Mouse (Mus musculus): Measurements from ENCODE around the gene Anp32e. TPM values are rescaled to one million over a fixed set of nuclear protein-coding genes. Genes with fewer than 3 reads are reported as not detected.

The Anp32e gene
- polyA plus RNA-seq (2016; fragmentation: Nextera tagmentation; extraction: Ambion mirVana), result 405 and 446 TPM in 2 replicates

DNA sequence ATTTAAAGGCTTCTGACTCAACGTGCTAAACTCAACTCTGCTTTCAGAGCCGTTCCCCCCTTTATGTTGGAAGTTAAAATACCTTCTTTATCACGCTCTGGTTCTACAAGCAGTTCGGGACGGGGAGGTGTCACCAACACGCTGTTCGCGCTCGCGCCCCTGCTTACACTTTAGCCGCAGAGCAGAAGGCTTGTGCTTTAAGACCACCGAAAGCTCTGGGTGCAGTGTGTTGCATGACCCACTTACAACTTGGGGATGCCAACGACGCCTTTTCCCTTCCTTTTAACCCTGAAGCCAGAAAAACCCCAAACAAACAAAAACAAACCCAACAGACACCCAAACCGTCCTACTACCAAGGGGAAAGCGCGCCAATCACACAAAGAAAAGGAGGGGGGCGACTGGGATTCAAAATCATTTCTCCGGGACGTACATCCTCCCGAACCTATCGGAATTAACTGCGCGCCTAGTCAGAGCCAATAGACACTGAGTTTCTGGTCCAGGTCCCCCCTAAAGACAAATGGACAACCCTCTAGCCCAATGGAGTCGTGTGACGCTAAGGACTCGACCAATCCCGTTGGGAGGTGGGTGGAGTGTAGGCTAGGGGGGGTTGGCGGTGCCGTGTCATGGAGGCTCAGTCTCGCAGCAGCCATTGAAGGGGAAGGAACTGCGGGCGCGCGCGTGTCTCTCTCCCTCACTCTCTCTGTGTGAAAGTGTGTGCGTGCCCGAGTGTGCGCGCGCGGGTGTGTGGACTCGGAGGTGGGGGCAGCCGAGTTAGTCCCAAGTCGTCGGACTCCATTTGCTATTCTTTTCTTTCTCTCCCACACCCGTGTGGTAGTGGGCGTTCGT is at the start of gene Anp32e:
Gene Anp32e (plus strand): TSS at position 589 of the 846 bp plus-strand sequence.
- H3K4me2 ChIP-seq, result peak within 1 kb of the TSS; percentile 69
- H3K9me3 ChIP-seq, result no peaks in the 10 kb centered on the region
- peak within 1 kb of the TSS; percentile 85 for H3K4me3 ChIP-seq (replicated peaks)
- peaks cover 8% of the 10 kb centered on the region for H3K36me3 ChIP-seq (replicated peaks)
- WGBS, result under 1% methylated on average over 47 of the region's 49 CpGs
- H3K9ac ChIP-seq, result peak within 1 kb of the TSS; percentile 98
- no peaks in the 10 kb centered on the region for H3K27me3 ChIP-seq
- peaks cover 24% of the 10 kb centered on the region for H3K4me1 ChIP-seq
- peak; percentile 100 for ATAC-seq (ENCODE audit: low FRiP score)
- peak within 1 kb of the TSS; percentile 91 for H3K27ac ChIP-seq

DNA sequence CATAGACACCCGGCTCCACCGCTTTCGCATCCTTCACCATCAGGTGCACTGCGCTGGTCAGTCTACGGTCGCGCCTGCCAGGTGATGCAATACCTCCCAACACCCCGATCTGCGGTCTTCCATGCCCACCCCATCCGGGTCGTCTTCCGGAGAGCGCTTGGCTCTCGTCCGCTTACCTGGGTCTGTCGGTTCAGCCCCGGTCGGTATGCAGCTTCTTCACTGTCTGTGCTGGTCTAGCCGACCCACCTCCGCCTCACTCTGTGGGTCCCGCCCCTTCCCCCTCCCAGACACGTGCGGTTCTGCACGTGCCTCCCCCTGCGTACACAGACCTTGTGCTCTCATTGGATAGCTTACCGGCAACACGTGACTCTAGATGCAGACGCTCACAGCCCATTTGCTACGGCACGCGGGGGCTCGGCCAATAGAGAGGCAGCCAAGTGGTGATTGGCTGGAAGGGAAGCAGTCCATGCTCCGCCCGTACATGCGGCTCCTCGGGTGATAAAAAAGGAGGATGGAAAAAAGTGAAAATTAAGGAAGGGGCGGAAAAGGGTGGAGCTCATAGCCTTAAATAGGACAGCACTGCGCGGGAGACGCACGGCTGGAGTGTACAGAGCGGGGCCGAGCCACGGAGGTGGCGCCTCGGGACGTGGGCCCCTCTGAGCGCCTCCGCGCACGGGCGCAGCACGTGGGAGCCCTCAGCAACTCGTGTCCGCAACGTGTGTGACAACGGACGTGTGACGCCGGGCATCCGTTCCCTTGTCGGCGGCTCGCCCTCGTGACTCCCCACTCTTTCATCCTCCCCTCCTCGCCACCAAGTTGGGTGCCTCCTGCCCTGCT is 46.8 kb upstream of the Anp32e start, which contains the start of gene Ciart:
Gene Ciart (minus strand): TSS at position 273 of the 837 bp plus-strand sequence.
- Histone ChIP-seq H3K4me2 (peak within 1 kb of the TSS; percentile 98), H3K36me3 (replicated peaks) (no peaks in the 10 kb centered on the region), H3K4me3 (replicated peaks) (peak within 1 kb of the TSS; percentile 52), H3K27ac (no peak within 1 kb of the TSS), H3K27me3 (peaks cover 15% of the 10 kb centered on the region; the same call in 1 of the 2 replicates), H3K4me1 (peaks cover 16% of the 10 kb centered on the region), H3K9me3 (no peaks in the 10 kb centered on the region), H3K9ac (peak within 1 kb of the TSS; percentile 47)
- ATAC-seq (ENCODE audit: low FRiP score), result peak; percentile 100
- under 1% methylated on average over 66 of the region's 66 CpGs for WGBS

DNA sequence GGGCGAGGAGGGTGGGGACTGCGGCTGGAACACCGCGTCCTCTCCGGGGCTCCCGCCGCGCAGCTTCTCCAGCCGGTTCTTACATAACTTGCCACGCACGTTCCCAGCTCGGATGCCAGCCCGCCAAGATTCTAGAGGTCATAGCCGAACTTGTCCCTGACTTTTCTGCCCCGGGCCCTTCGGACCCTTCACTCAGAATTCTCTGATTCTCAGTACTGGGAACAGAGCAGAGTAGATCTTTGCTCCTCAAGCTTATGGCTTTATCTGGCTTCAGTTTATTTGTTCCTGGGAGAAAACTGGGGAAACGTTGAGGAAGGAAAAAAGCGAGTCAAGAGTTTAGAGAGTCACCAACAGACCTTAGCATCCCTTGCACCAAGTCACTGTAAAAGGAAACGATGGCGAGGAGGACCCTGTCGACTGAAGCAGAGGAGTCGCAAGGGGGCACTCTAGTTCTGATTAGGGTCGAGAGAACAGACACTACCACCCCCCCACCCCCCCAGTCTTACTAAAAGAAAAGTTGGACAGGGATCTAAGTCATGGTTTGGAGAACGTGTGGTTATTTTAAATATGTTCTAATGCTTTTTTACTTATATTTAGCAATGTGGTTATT is 46.1 kb upstream of the Anp32e start:
- Histone ChIP-seq H3K9me3 (no peaks in the 10 kb centered on the region), H3K27ac (no peak overlapping the region), H3K4me3 (replicated peaks) (peak overlapping the region; percentile 52), H3K27me3 (peaks cover 15% of the 10 kb centered on the region; the same call in 1 of the 2 replicates), H3K36me3 (replicated peaks) (no peaks in the 10 kb centered on the region), H3K4me2 (peak overlapping the region; percentile 98), H3K4me1 (peaks cover 16% of the 10 kb centered on the region), H3K9ac (peak overlapping the region; percentile 47)
- WGBS, result 3% methylated on average over 24 of the region's 24 CpGs
- ATAC-seq (ENCODE audit: low FRiP score), result no peak

DNA sequence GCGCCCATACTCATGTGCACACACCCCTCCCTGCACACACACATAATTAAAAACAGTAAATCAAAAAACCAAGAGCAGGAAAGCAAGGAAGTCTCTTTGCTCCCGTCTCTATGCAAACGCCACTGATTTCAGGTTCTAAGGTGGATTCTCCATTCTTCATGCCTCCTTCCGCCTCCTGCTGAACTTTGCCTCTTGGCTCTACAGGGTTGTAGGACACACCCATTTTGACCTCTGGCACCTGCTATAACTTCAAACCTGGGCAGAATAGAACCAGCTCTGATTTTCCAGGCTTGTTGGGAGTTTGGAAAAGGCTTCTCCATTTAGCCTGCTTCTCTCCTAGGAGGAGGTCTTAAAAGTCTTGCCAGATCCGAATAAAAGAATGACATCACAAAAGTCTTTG is 44.6 kb upstream of the Anp32e start:
- H3K4me1 ChIP-seq, result peaks cover 16% of the 10 kb centered on the region
- no peaks in the 10 kb centered on the region for H3K36me3 ChIP-seq (replicated peaks)
- H3K9me3 ChIP-seq, result no peaks in the 10 kb centered on the region
- H3K4me3 ChIP-seq (replicated peaks), result no peak overlapping the region
- no peak overlapping the region for H3K27ac ChIP-seq
- peaks cover 15% of the 10 kb centered on the region; the same call in 1 of the 2 replicates for H3K27me3 ChIP-seq
- 89% methylated on average over 5 of the region's 5 CpGs for WGBS
- no peak overlapping the region for H3K4me2 ChIP-seq
- no peak for ATAC-seq (ENCODE audit: low FRiP score)
- H3K9ac ChIP-seq, result no peak overlapping the region

DNA sequence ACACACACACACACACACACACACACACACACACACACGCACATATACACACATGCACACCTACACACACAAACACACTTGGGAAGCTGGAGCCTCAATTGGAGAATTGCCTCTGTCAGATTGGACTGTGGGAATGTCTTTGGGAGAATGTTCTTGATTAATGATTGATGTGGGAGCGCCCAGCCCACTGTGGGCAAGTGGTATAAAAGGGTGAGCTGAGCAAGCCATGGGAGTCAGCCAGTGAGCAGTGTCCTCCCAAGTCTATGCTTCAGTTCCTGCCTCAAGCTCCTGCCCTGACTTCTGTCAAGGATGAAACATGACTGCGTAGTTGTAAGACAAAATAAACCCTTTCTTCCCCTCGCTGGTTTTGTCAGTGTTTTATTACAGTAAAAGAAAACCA is 41.5 kb upstream of the Anp32e start:
- H3K36me3 ChIP-seq (replicated peaks), result no peaks in the 10 kb centered on the region
- H3K9me3 ChIP-seq, result no peaks in the 10 kb centered on the region
- H3K27me3 ChIP-seq, result peaks cover 23% of the 10 kb centered on the region
- no peak overlapping the region for H3K4me2 ChIP-seq
- H3K4me1 ChIP-seq, result peaks cover 14% of the 10 kb centered on the region
- 78% methylated on average over 4 of the region's 4 CpGs for WGBS
- H3K27ac ChIP-seq, result no peak overlapping the region
- no peak for ATAC-seq (ENCODE audit: low FRiP score)
- no peak overlapping the region for H3K4me3 ChIP-seq (replicated peaks)
- H3K9ac ChIP-seq, result no peak overlapping the region

DNA sequence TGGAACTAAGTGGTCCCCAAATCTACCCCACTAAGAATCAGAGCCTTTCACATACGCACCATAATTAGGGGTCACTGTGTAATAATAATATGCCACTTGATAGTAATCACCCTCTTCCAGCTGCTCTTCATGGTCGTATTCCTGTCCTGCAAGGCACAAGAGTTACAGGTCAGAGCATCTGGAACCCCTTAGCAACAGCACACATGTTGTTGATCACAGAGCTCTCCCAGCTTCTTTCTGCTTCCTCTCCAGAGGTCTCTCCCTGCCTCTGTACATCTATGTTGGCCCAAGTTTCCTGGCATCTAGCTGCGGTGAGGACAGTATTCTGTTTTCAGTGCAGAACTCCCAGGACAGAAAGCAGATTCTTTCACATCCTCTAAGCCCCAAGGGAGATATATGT is 39.4 kb upstream of the Anp32e start:
- ATAC-seq (ENCODE audit: low FRiP score), result no peak
- Histone ChIP-seq H3K4me3 (replicated peaks) (no peak overlapping the region), H3K27me3 (peaks cover 18% of the 10 kb centered on the region), H3K4me2 (no peak overlapping the region), H3K36me3 (replicated peaks) (no peaks in the 10 kb centered on the region), H3K9ac (no peak overlapping the region), H3K9me3 (no peaks in the 10 kb centered on the region), H3K4me1 (peaks cover 16% of the 10 kb centered on the region), H3K27ac (no peak overlapping the region)
- WGBS, result 70% methylated on average over 3 of the region's 3 CpGs

DNA sequence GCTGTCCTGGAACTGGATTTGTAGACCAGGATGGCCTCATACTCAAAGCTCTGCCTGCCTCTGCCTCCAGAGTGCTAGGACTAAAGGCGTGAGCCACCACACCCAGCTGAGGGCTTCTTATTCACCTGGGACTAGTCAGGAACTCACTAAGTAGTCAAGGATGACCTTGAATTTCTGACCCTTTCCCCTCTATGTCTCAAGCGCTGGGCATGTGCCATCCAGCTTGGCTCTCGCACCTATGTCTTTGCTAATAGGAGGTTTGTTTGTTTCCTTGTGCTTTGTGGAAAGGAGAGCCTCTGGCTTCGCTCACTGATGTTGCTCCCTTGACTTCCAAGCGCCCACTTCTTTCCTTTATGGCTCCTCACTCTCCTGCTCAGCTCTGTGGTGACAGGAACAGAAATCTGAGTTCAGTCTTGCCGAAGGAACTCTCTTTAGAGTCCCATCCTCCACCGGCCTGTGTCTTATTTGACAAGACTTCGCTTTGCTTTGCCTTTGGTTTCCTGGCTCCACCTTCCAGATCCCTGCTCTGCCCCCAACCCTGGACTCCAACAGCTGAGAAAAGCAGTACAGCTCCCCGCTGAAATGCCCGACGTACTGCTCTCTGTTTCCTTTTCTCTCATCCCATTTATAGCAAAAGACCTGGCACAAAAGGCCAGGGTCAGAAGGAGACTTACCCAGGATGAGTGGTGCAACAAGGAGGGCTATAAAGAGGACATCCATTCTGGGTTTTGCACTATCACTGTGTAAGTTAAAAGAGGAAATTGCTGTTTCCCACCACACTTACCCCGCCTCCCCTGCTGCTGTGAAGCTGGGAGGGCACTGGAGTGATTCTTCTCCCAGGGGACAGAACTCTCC is 37.6 kb upstream of the Anp32e start, which contains the start of gene BC028528:
Gene BC028528 (minus strand): TSS at position 795 of the 855 bp plus-strand sequence.
- H3K4me1 ChIP-seq, result peaks cover 24% of the 10 kb centered on the region
- peaks cover 12% of the 10 kb centered on the region; the same call in 1 of the 2 replicates for H3K27me3 ChIP-seq
- peak within 1 kb of the TSS; percentile 38; the same call in 1 of the 2 replicates for H3K9ac ChIP-seq
- no peak within 1 kb of the TSS for H3K4me2 ChIP-seq
- 28% methylated on average over 12 of the region's 12 CpGs for WGBS
- no peaks in the 10 kb centered on the region for H3K9me3 ChIP-seq
- no peaks in the 10 kb centered on the region; the same call in 1 of the 2 replicates for H3K36me3 ChIP-seq (replicated peaks)
- 0 out of 2 replicates have a peak within 1 kb of the TSS, but pooled peaks have one; percentile 1 for H3K4me3 ChIP-seq (replicated peaks)
- peak within 1 kb of the TSS; percentile 56 for H3K27ac ChIP-seq
- no peak for ATAC-seq (ENCODE audit: low FRiP score)

DNA sequence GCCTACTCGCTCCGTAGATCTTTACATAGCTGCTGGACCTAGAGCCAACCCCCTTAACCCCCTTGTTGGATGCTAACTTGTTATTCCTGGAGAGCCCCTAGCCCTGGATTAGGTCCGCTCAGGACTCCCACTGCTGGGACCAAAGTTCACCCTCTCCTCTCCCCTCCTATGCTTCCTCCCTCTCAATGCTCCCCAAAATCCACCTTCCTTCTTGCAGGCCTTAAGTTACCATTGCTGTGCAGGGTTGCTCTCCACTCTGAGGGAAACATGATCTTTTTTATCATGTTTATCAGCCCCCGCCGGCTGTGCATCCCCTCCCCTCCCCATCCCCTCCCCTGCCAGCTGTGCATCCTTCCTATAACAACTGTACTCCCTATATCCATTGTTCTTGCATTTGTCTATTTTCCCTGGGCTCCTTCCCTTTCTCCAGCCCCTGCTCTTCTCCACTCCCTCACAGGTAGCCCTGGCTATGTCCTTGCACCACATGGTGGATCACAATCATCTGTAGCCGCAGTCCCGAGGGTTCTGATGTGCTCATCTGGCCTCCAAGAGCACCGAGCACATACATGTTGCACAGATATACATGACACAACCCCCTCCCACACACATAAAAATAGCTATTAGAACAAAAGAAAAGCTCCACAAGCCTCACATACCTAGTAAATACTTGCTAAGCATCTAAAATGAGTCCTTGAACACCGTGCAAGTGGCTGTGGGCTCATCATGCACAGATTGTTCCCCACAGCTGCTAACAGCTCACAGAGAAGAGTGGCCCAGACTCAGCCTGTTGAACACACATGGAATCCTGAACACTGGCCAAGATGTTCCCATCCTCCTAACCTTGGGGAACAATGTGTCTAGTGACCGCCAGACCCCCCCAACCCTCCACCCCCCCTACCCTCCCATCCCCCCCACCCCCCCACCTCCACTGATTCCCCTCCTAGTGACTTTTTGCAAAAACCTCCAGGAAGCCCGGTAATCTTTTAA is 36.7 kb upstream of the Anp32e start:
- Histone ChIP-seq H3K27me3 (peaks cover 12% of the 10 kb centered on the region; the same call in 1 of the 2 replicates), H3K4me3 (replicated peaks) (no peak overlapping the region), H3K36me3 (replicated peaks) (no peaks in the 10 kb centered on the region; the same call in 1 of the 2 replicates), H3K4me2 (no peak overlapping the region), H3K27ac (peak overlapping the region; percentile 42), H3K9ac (peak overlapping the region; percentile 38; the same call in 1 of the 2 replicates), H3K9me3 (no peaks in the 10 kb centered on the region), H3K4me1 (peaks cover 24% of the 10 kb centered on the region)
- no peak for ATAC-seq (ENCODE audit: low FRiP score)
- 46% methylated on average over 11 of the region's 11 CpGs for WGBS

DNA sequence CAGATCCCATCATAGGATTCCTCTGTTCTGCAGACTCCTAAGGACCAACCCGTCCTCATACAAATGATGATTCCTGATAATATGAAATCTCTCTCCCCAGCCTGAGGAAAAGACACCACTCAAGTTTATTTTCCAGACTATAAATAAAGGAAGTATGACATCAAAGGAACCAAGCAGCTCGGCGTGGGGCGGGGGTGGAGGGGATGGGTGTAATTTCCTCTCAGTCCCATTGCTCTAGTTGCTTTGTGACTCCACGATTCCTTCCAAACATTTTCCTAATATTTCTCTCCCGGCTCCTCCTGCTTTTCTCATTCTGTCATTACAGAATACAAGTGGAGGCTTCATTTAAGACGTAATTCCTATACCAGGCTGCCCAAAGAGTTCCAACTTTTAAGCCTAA is 35.9 kb upstream of the Anp32e start:
- H3K9me3 ChIP-seq, result no peaks in the 10 kb centered on the region
- H3K27ac ChIP-seq, result peak overlapping the region; percentile 42; the same call in 1 of the 2 replicates
- H3K36me3 ChIP-seq (replicated peaks), result no peaks in the 10 kb centered on the region; the same call in none of the 2 replicates
- H3K27me3 ChIP-seq, result peaks cover 12% of the 10 kb centered on the region; the same call in 1 of the 2 replicates
- H3K4me2 ChIP-seq, result peak overlapping the region; percentile 57
- 28% methylated on average over 7 of the region's 7 CpGs for WGBS
- peaks cover 24% of the 10 kb centered on the region for H3K4me1 ChIP-seq
- peak overlapping the region; percentile 69 for H3K4me3 ChIP-seq (replicated peaks)
- ATAC-seq (ENCODE audit: low FRiP score), result 0 out of 2 replicates have a peak, but pooled peaks have one; percentile 0
- peak overlapping the region; percentile 29; the same call in 1 of the 2 replicates for H3K9ac ChIP-seq
